Mouse (Mus musculus) frontal cortex, postnatal 25 days (tissue): ENCODE data around the gene 4930430A15Rik.

Experiments
- DNase-seq, 2 experiments: peaks; one replicate each; pipeline ENCODE4 v3.0.0; 2022; ENCODE audit warnings: low spot score in 2 of 2

Gene 4930430A15Rik

DNA sequence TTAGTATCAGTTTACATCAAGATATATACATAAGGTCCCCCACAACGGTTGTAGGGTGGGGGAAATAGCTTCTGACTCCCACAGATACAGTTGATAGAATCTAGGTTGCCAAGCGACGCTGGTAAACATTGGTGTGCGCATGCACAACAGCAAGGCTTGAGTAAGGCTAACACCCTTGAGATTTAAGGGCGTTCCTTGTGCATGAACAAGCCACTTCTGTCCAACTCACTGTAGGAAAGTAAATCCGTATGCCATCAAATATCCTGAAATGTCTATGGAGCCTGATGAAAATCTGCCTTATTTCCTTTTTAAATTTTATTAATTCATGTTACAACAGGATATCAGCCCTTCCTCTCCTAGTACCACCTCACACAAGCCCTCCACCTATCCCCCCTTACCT, at the start of gene 4930430A15Rik:
Gene 4930430A15Rik, minus strand, starts transcription at position 101 of the 400 bp plus-strand sequence.
- DNase-seq = no peak

DNA sequence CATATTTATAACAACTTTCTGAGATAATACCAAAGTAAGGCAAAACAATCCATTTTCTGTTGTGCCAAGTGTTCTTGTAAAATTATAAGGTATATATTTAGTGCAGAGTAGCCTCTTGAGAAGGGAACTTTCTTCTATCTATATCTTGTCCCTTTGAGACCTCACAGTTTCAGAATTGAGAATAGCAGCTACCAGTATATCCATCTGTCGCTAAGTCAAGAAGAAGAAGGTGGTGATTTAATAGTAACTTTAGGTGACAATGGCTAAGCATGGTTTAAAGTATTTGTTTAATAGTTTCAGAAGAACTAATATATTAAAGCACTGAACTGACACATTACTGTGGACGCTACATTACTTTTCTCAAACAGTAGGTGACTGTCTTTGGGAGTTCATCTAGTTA, 44.6 kb upstream of the 4930430A15Rik start, which contains the start of gene Olfr1277:
Gene Olfr1277, minus strand, starts transcription at position 101 of the 400 bp plus-strand sequence.
- no peak for DNase-seq

DNA sequence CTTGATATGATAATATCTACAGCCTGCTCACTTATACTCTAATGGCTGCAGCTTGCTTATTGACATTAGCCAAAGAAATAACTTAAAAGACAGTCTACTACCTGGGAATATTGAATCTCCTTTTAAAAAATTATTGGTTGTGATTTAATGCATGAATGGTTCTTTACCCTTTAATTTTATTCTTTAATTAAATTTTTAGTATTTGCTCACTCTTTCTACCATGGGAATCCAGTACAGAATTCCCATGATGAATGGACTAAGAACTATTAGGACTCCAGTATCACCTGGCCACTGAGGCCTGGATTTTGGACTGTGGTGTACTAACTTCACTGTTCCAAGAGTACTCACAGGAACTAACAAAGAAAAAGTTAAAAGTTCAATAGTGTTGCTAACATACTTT, 24.8 kb upstream of the 4930430A15Rik start, which contains the start of gene Olfr1276:
Gene Olfr1276, plus strand, starts transcription at position 301 of the 400 bp plus-strand sequence.
- DNase-seq = no peak

- no peak for DNase-seq
Observed at GRCm38 (mm10) chr2:111235186-111235585, 5.8 kb upstream of the 4930430A15Rik start, which contains the start of gene Olfr1275. Olfr1275 (minus strand) TSS chr2:111235286.

DNA sequence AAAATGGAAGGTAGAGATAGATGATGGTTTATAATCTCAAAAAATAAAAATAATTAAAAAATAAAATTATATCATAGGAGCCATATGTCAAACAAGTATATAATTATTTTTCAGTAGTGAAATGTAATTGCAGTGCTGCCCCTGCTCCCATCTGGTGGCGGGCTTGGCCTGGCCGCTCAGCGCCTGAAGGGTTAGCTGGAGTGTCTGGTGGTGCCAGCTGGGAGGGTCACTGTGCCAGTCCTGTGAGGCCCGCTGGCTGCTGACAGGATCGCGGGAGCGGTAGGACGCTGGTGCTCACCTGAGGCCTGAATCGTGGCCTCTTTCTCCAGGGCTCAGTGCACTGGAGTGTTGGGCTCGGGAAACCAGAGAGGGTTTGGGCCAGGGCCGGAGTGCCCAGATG, 47.3 kb downstream of the 4930430A15Rik start:
- DNase-seq = no peak

DNA sequence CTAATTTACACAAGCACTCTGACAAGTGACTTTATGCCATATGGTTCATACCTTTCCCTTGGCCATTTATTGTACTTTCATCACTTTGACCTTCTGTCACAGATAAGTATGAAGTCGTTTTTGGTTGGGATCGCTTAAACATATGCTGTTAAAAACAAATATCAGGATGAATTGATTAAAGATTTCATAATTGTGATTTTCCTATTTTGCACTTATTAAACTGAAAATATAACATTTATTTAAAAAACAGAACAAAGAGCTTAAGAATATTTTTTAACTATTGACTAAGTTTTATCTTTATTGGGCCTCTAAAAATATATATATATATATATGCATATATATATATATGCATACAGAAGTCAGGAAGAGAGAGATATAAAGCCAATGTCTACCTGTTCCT, 76.6 kb downstream of the 4930430A15Rik start, which contains the start of gene Gm15130:
Gene Gm15130, minus strand, starts transcription at position 101 of the 400 bp plus-strand sequence.
- no peak for DNase-seq

DNA sequence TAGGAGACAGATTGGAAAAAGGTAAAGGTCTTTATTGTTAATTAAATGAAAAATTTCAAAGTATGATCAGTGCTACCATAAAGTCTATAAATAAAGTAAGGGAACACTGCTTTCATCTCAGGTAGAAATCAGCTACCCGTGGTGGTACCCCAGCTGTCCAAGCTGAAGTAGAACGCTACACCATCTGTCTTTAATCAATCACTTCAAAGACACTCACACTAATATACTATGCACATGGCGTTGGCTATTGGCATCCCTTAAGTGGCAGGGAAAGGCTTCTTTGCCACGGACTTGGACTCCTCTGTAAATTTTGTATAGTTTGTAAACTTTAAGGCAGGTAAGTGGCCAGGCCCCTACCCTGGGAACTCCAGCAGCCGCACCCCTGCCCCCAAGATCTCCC, 93.7 kb downstream of the 4930430A15Rik start:
- DNase-seq = no peak
